Mouse (Mus musculus) gastrocnemius, adult 8-10 months (tissue): ENCODE measurements around the gene Cnbp. TPM values are rescaled to one million over a fixed set of nuclear protein-coding genes. Genes with fewer than 3 reads are reported as not detected.

Experiments
- DNase-seq, 2 experiments: peaks; one replicate each; pipeline ENCODE4 v3.0.0; 2022; ENCODE audit warnings: low spot score in 2 of 2
- total RNA-seq, 4 experiments: library from RNA; stranded (reverse); gene quantifications; 2 replicates each; pipeline ENCODE4 v1.2.4; 2022

The Cnbp gene
- total RNA-seq, 4 experiments from 2014 or later = 567 to 637 (median 580) TPM

- peak; percentile 43 to 49 for DNase-seq
These were observed 579 bp downstream of the Cnbp start for GRCm38 (mm10) chr6:87850155-87850899.

- DNase-seq = no peak
These were observed 1.1 kb downstream of the Cnbp start for GRCm38 (mm10) chr6:87849780-87850154.

- no peak for DNase-seq
These were observed 4.1 kb downstream of the Cnbp start for GRCm38 (mm10) chr6:87846813-87847212.

GRCm38 (mm10) chr6:87845031-87845695 lies 5.7 kb downstream of the Cnbp start:
- DNase-seq = no peak

GRCm38 (mm10) chr6:87842254-87842653 lies 8.7 kb downstream of the Cnbp start:
- no peak for DNase-seq

- DNase-seq = no peak
These were observed 9.3 kb downstream of the Cnbp start for GRCm38 (mm10) chr6:87841635-87842034.

- no peak for DNase-seq
These were observed 11.0 kb downstream of the Cnbp start for GRCm38 (mm10) chr6:87839797-87840341.

- peak; percentile 91 to 93 for DNase-seq
These were observed 12.2 kb downstream of the Cnbp start, which contains the start of gene Isy1 for GRCm38 (mm10) chr6:87838551-87839197. TSS of gene Isy1 (minus strand) at chr6:87838798.

GRCm38 (mm10) chr6:87835695-87836094 lies 15.2 kb downstream of the Cnbp start, which contains the start of gene Gm45140:
TSS of gene Gm45140 (minus strand) at chr6:87835795.
- DNase-seq = no peak

- no peak for DNase-seq
These were observed 30.5 kb downstream of the Cnbp start for GRCm38 (mm10) chr6:87820366-87820765.

- no peak for DNase-seq
These were observed 36.4 kb downstream of the Cnbp start for GRCm38 (mm10) chr6:87814486-87814885.

- DNase-seq = no peak
These were observed 38.2 kb downstream of the Cnbp start for GRCm38 (mm10) chr6:87812656-87813055.

GRCm38 (mm10) chr6:87811675-87812338 lies 39.1 kb downstream of the Cnbp start, which contains the start of gene Rab43:
TSS of gene Rab43 (minus strand) at chr6:87812164.
- DNase-seq = peak; percentile 92 to 94

GRCm38 (mm10) chr6:87810713-87811669 lies 39.9 kb downstream of the Cnbp start:
- peak; percentile 24 to 47 for DNase-seq

- DNase-seq = no peak
These were observed 40.6 kb downstream of the Cnbp start for GRCm38 (mm10) chr6:87810311-87810710.

- DNase-seq = no peak
These were observed 41.2 kb downstream of the Cnbp start for GRCm38 (mm10) chr6:87809651-87810161.

GRCm38 (mm10) chr6:87809144-87809543 lies 41.8 kb downstream of the Cnbp start:
- no peak for DNase-seq

- no peak for DNase-seq
These were observed 42.4 kb downstream of the Cnbp start for GRCm38 (mm10) chr6:87808521-87808920.

- DNase-seq = no peak
These were observed 43.0 kb downstream of the Cnbp start for GRCm38 (mm10) chr6:87807735-87808440.
